Mouse (Mus musculus) induced T-regulatory cell, adult 2 months (primary cell): Measurements from ENCODE around the gene Slit3.

Experiments
- DNase-seq: peaks from one replicate; pipeline ENCODE4 v3.0.0-alpha.2; 2012; ENCODE audit warnings: low read depth

Slit3 gene

GRCm38 (mm10) chr11:35124489-35125107, 3.6 kb downstream of the Slit3 start:
- no peak for DNase-seq

GRCm38 (mm10) chr11:35125108-35125490, 4.1 kb downstream of the Slit3 start:
- no peak for DNase-seq

- DNase-seq: no peak
These were observed 10.7 kb downstream of the Slit3 start for GRCm38 (mm10) chr11:35131740-35132139.

GRCm38 (mm10) chr11:35136625-35137024, 15.6 kb downstream of the Slit3 start:
- no peak for DNase-seq

GRCm38 (mm10) chr11:35140092-35140491, 19.1 kb downstream of the Slit3 start:
- no peak for DNase-seq

GRCm38 (mm10) chr11:35142202-35142601, 21.2 kb downstream of the Slit3 start:
- DNase-seq: no peak

- DNase-seq: no peak
These were observed 21.8 kb downstream of the Slit3 start for GRCm38 (mm10) chr11:35142698-35143360.

- no peak for DNase-seq
These were observed 26.9 kb downstream of the Slit3 start for GRCm38 (mm10) chr11:35147818-35148445.

GRCm38 (mm10) chr11:35151539-35151951, 30.5 kb downstream of the Slit3 start:
- no peak for DNase-seq

- DNase-seq: no peak
These were observed 31.9 kb downstream of the Slit3 start for GRCm38 (mm10) chr11:35152875-35153274.

GRCm38 (mm10) chr11:35154449-35154848, 33.4 kb downstream of the Slit3 start:
- no peak for DNase-seq

GRCm38 (mm10) chr11:35155281-35155680, 34.3 kb downstream of the Slit3 start:
- no peak for DNase-seq

GRCm38 (mm10) chr11:35156676-35157075, 35.7 kb downstream of the Slit3 start:
- DNase-seq: no peak

- no peak for DNase-seq
These were observed 39.7 kb downstream of the Slit3 start for GRCm38 (mm10) chr11:35160682-35161211.

- no peak for DNase-seq
These were observed 42.4 kb downstream of the Slit3 start for GRCm38 (mm10) chr11:35163396-35163795.

GRCm38 (mm10) chr11:35167176-35167575, 46.2 kb downstream of the Slit3 start:
- DNase-seq: no peak

- no peak for DNase-seq
These were observed 50.5 kb downstream of the Slit3 start for GRCm38 (mm10) chr11:35171505-35171904.

GRCm38 (mm10) chr11:35177564-35177963, 56.5 kb downstream of the Slit3 start:
- no peak for DNase-seq

GRCm38 (mm10) chr11:35178144-35178817, 57.3 kb downstream of the Slit3 start:
- DNase-seq: no peak

- no peak for DNase-seq
These were observed 58.3 kb downstream of the Slit3 start for GRCm38 (mm10) chr11:35179305-35179704.

GRCm38 (mm10) chr11:35182887-35183286, 61.9 kb downstream of the Slit3 start:
- no peak for DNase-seq

GRCm38 (mm10) chr11:35194826-35195225, 73.8 kb downstream of the Slit3 start:
- DNase-seq: no peak

GRCm38 (mm10) chr11:35196777-35197176, 75.8 kb downstream of the Slit3 start:
- no peak for DNase-seq
